Mouse (Mus musculus) limb, embryonic 15.5 days (tissue): ENCODE measurements around the gene Bckdk. TPM values are rescaled to one million over a fixed set of nuclear protein-coding genes. Genes with fewer than 3 reads are reported as not detected.

Source experiments
- ATAC-seq: fragments of 200-750 bp; cut with Nextera tagmentation; 2 replicates; pipeline ENCODE4 v1.8.0; 2017; ENCODE audit warnings: low read depth, moderate TSS enrichment; ENCODE audit not compliant: insufficient number of reproducible peaks, low FRiP score, low TSS enrichment
- H3K27ac ChIP-seq: fragments of 300-500 bp; sonication (generic); 2 replicates; pipeline ENCODE4 v1.5.1; 2015; ENCODE audit warnings: moderate library complexity, mild to moderate bottlenecking, inconsistent platforms
- H3K27me3 ChIP-seq: fragments of 300-500 bp; sonication (generic); 2 replicates; pipeline ENCODE4 v1.6.1; 2015; ENCODE audit warnings: inconsistent platforms
- H3K36me3 ChIP-seq: fragments of 300-500 bp; sonication (generic); 2 replicates; pipeline ENCODE4 v1.6.1; 2015; ENCODE audit warnings: inconsistent platforms
- H3K4me1 ChIP-seq: fragments of 300-500 bp; sonication (generic); 2 replicates; pipeline ENCODE4 v1.6.1; 2015; ENCODE audit warnings: inconsistent platforms
- H3K4me2 ChIP-seq: fragments of 300-500 bp; sonication (generic); 2 replicates; pipeline ENCODE4 v1.6.1; 2015; ENCODE audit warnings: mild to moderate bottlenecking, inconsistent platforms
- H3K4me3 ChIP-seq: fragments of 300-500 bp; sonication (generic); 2 replicates; pipeline ENCODE4 v1.5.1; 2015; ENCODE audit warnings: mild to moderate bottlenecking, inconsistent platforms
- H3K9ac ChIP-seq: fragments of 300-500 bp; sonication (generic); 2 replicates; pipeline ENCODE4 v1.6.1; 2015; ENCODE audit warnings: inconsistent platforms
- H3K9me3 ChIP-seq: fragments of 300-500 bp; sonication (generic); 2 replicates; pipeline ENCODE4 v1.6.1; 2016; ENCODE audit warnings: inconsistent platforms
- WGBS: fragments of 180-500 bp; shearing (Covaris S2); methylation state at CpG from one replicate; pipeline ENCODE4 v1.1.7; 2015; 5-methylcytosine and 5-hydroxymethylcytosine counted together
- polyA plus RNA-seq: library from polyadenylated mRNA; unstranded; fragments of >200 nt; fragmentation: Nextera tagmentation; extraction: Ambion mirVana; gene quantifications from 2 replicates; pipeline ENCODE4 v1.2.1, GENCODE M21; 2015

Bckdk gene
- 98.3 and 117 TPM in 2 replicates for polyA plus RNA-seq

GRCm38 (mm10) chr7:127903971-127904796 is at the start of gene Bckdk:
Gene Bckdk (plus strand): TSS chr7:127904082.
- H3K36me3 ChIP-seq, result peaks cover 41% of the 10 kb centered on the region
- peak within 1 kb of the TSS; percentile 88 for H3K27ac ChIP-seq
- ATAC-seq, result peak; percentile 81
- peaks cover 10% of the 10 kb centered on the region for H3K4me1 ChIP-seq
- peak within 1 kb of the TSS; percentile 74 for H3K4me2 ChIP-seq
- H3K9ac ChIP-seq, result peak within 1 kb of the TSS; percentile 66
- no peaks in the 10 kb centered on the region for H3K27me3 ChIP-seq
- H3K4me3 ChIP-seq, result peak within 1 kb of the TSS; percentile 62
- 4% methylated on average over 38 of the region's 38 CpGs for WGBS
- H3K9me3 ChIP-seq, result no peaks in the 10 kb centered on the region

GRCm38 (mm10) chr7:127858258-127858657 is 45.6 kb upstream of the Bckdk start:
- 93% methylated on average over 6 of the region's 6 CpGs for WGBS
- ATAC-seq, result no peak
- H3K9me3 ChIP-seq, result no peaks in the 10 kb centered on the region
- H3K4me2 ChIP-seq, result no peak overlapping the region
- H3K27ac ChIP-seq, result no peak overlapping the region
- no peaks in the 10 kb centered on the region for H3K27me3 ChIP-seq
- no peaks in the 10 kb centered on the region for H3K4me1 ChIP-seq
- H3K9ac ChIP-seq, result no peak overlapping the region
- 0 out of 2 replicates have a peak, but pooled peaks cover 4% of the 10 kb centered on the region for H3K36me3 ChIP-seq
- H3K4me3 ChIP-seq, result no peak overlapping the region

GRCm38 (mm10) chr7:127866434-127866833 is 37.4 kb upstream of the Bckdk start:
- 92% methylated on average over 12 of the region's 12 CpGs for WGBS
- Histone ChIP-seq H3K9me3 (no peaks in the 10 kb centered on the region), H3K27ac (no peak overlapping the region), H3K36me3 (peaks cover 51% of the 10 kb centered on the region), H3K27me3 (no peaks in the 10 kb centered on the region), H3K9ac (no peak overlapping the region), H3K4me1 (peaks cover 6% of the 10 kb centered on the region; the same call in 1 of the 2 replicates), H3K4me3 (no peak overlapping the region), H3K4me2 (no peak overlapping the region)
- no peak for ATAC-seq

GRCm38 (mm10) chr7:127867641-127868040 is 36.2 kb upstream of the Bckdk start:
- 97% methylated on average over 18 of the region's 18 CpGs for WGBS
- ATAC-seq, result no peak
- H3K4me2 ChIP-seq, result no peak overlapping the region
- no peak overlapping the region for H3K27ac ChIP-seq
- H3K4me1 ChIP-seq, result peaks cover 6% of the 10 kb centered on the region; the same call in 1 of the 2 replicates
- no peak overlapping the region for H3K4me3 ChIP-seq
- H3K36me3 ChIP-seq, result peaks cover 49% of the 10 kb centered on the region
- no peak overlapping the region for H3K9ac ChIP-seq
- H3K27me3 ChIP-seq, result no peaks in the 10 kb centered on the region
- no peaks in the 10 kb centered on the region for H3K9me3 ChIP-seq

- no peaks in the 10 kb centered on the region for H3K9me3 ChIP-seq
- H3K36me3 ChIP-seq, result peaks cover 46% of the 10 kb centered on the region
- H3K4me3 ChIP-seq, result no peak overlapping the region
- peak; percentile 16; the same call in 1 of the 2 replicates for ATAC-seq
- no peak overlapping the region for H3K27ac ChIP-seq
- no peaks in the 10 kb centered on the region for H3K27me3 ChIP-seq
- H3K4me1 ChIP-seq, result peaks cover 10% of the 10 kb centered on the region
- H3K9ac ChIP-seq, result no peak overlapping the region
- no peak overlapping the region for H3K4me2 ChIP-seq
- 64% methylated on average over 3 of the region's 3 CpGs for WGBS
Measured at GRCm38 (mm10) chr7:127869149-127869810, 34.6 kb upstream of the Bckdk start.

- H3K27ac ChIP-seq, result no peak overlapping the region
- WGBS, result 78% methylated on average over 5 of the region's 5 CpGs
- H3K36me3 ChIP-seq, result peaks cover 37% of the 10 kb centered on the region
- H3K4me2 ChIP-seq, result no peak overlapping the region
- no peak overlapping the region for H3K4me3 ChIP-seq
- H3K9me3 ChIP-seq, result no peaks in the 10 kb centered on the region
- no peaks in the 10 kb centered on the region for H3K27me3 ChIP-seq
- ATAC-seq, result no peak
- no peak overlapping the region for H3K9ac ChIP-seq
- peaks cover 16% of the 10 kb centered on the region for H3K4me1 ChIP-seq
Measured at GRCm38 (mm10) chr7:127870136-127870821, 33.6 kb upstream of the Bckdk start.

- H3K9me3 ChIP-seq, result no peaks in the 10 kb centered on the region
- H3K4me1 ChIP-seq, result peaks cover 19% of the 10 kb centered on the region
- H3K36me3 ChIP-seq, result peaks cover 22% of the 10 kb centered on the region
- no peak for ATAC-seq
- H3K4me3 ChIP-seq, result peak overlapping the region; percentile 97
- H3K4me2 ChIP-seq, result peak overlapping the region; percentile 76
- 3% methylated on average over 20 of the region's 20 CpGs for WGBS
- H3K27me3 ChIP-seq, result no peaks in the 10 kb centered on the region
- peak overlapping the region; percentile 99 for H3K27ac ChIP-seq
- peak overlapping the region; percentile 96 for H3K9ac ChIP-seq
Measured at GRCm38 (mm10) chr7:127874812-127875626, 28.9 kb upstream of the Bckdk start.

GRCm38 (mm10) chr7:127875627-127876001 is 28.3 kb upstream of the Bckdk start:
- peak; percentile 94 for ATAC-seq
- peaks cover 28% of the 10 kb centered on the region for H3K36me3 ChIP-seq

GRCm38 (mm10) chr7:127876041-127876466 is 27.8 kb upstream of the Bckdk start, which contains the start of gene Zfp646:
Gene Zfp646 (plus strand): TSS chr7:127876221.
- under 1% methylated on average over 41 of the region's 41 CpGs for WGBS
- H3K36me3 ChIP-seq, result peaks cover 32% of the 10 kb centered on the region
- H3K9me3 ChIP-seq, result no peaks in the 10 kb centered on the region
- peak within 1 kb of the TSS; percentile 97 for H3K4me3 ChIP-seq
- no peaks in the 10 kb centered on the region for H3K27me3 ChIP-seq
- H3K4me2 ChIP-seq, result peak within 1 kb of the TSS; percentile 76
- peaks cover 19% of the 10 kb centered on the region for H3K4me1 ChIP-seq
- ATAC-seq, result peak; percentile 91
- H3K9ac ChIP-seq, result peak within 1 kb of the TSS; percentile 96
- H3K27ac ChIP-seq, result peak within 1 kb of the TSS; percentile 99

More at GRCm38 (mm10) chr7:127875627-127876001, 28.3 kb upstream of the Bckdk start:
- under 1% methylated on average over 42 of the region's 43 CpGs for WGBS
- peak overlapping the region; percentile 76 for H3K4me2 ChIP-seq
- peak overlapping the region; percentile 99 for H3K27ac ChIP-seq
- H3K27me3 ChIP-seq, result no peaks in the 10 kb centered on the region
- peak overlapping the region; percentile 96 for H3K9ac ChIP-seq
- peak overlapping the region; percentile 97 for H3K4me3 ChIP-seq
- H3K9me3 ChIP-seq, result no peaks in the 10 kb centered on the region
- peaks cover 19% of the 10 kb centered on the region for H3K4me1 ChIP-seq

GRCm38 (mm10) chr7:127876467-127877348 is 27.2 kb upstream of the Bckdk start, which contains the start of gene Zfp668:
Gene Zfp668 (minus strand): TSS chr7:127876828.
- Histone ChIP-seq H3K9me3 (no peaks in the 10 kb centered on the region), H3K36me3 (peaks cover 35% of the 10 kb centered on the region), H3K27ac (peak within 1 kb of the TSS; percentile 99), H3K4me3 (peak within 1 kb of the TSS; percentile 97), H3K4me1 (peaks cover 19% of the 10 kb centered on the region), H3K4me2 (peak within 1 kb of the TSS; percentile 76), H3K27me3 (no peaks in the 10 kb centered on the region), H3K9ac (peak within 1 kb of the TSS; percentile 96)
- ATAC-seq, result peak; percentile 69
- under 1% methylated on average over 60 of the region's 60 CpGs for WGBS
